Mouse (Mus musculus) neural tube, embryonic 15.5 days (tissue): ENCODE data around the gene Olfr160. TPM values are rescaled to one million over a fixed set of nuclear protein-coding genes. Genes with fewer than 3 reads are reported as not detected.

ENCODE experiments used
- ATAC-seq: fragments of 200-750 bp; cut with Nextera tagmentation; 2 replicates; pipeline ENCODE4 v1.8.0; 2017; ENCODE audit warnings: mild to moderate bottlenecking, moderate TSS enrichment, moderate library complexity; ENCODE audit not compliant: low FRiP score
- H3K27ac ChIP-seq: fragments of 300-500 bp; sonication (generic); replicated peaks from 2 replicates; pipeline ENCODE4 v1.5.1; 2015; ENCODE audit warnings: mild to moderate bottlenecking, inconsistent platforms
- H3K27me3 ChIP-seq: fragments of 300-500 bp; sonication (generic); replicated peaks from 2 replicates; pipeline ENCODE4 v1.6.1; 2015; ENCODE audit warnings: inconsistent platforms
- H3K36me3 ChIP-seq: fragments of 300-500 bp; sonication (generic); 2 replicates; pipeline ENCODE4 v1.6.1; 2015; ENCODE audit warnings: inconsistent platforms
- H3K4me1 ChIP-seq: fragments of 300-500 bp; sonication (generic); 2 replicates; pipeline ENCODE4 v1.6.1; 2015; ENCODE audit warnings: inconsistent platforms
- H3K4me2 ChIP-seq: fragments of 300-500 bp; sonication (generic); 2 replicates; pipeline ENCODE4 v1.6.1; 2015; ENCODE audit warnings: inconsistent platforms, mild to moderate bottlenecking, moderate library complexity
- H3K4me3 ChIP-seq: fragments of 300-500 bp; sonication (generic); replicated peaks from 2 replicates; pipeline ENCODE4 v1.5.1; 2015; ENCODE audit warnings: mild to moderate bottlenecking, inconsistent platforms
- H3K9ac ChIP-seq: fragments of 300-500 bp; sonication (generic); replicated peaks from 2 replicates; pipeline ENCODE4 v1.6.1; 2015; ENCODE audit warnings: mild to moderate bottlenecking, inconsistent platforms
- H3K9me3 ChIP-seq: fragments of 300-500 bp; sonication (generic); replicated peaks from 2 replicates; pipeline ENCODE4 v1.6.1; 2016; ENCODE audit warnings: inconsistent platforms
- WGBS: fragments of 180-500 bp; shearing (Covaris S2); methylation state at CpG from one replicate; pipeline ENCODE4 v1.1.7; 2015; ENCODE audit warnings: mixed read lengths; 5-methylcytosine and 5-hydroxymethylcytosine counted together
- polyA plus RNA-seq: library from polyadenylated mRNA; unstranded; fragments of >200 nt; fragmentation: Nextera tagmentation; extraction: Ambion mirVana; gene quantifications from 2 replicates; pipeline ENCODE4 v1.2.1, GENCODE M21; 2015

The Olfr160 gene
- not detected in 2 replicates for polyA plus RNA-seq

GRCm38 (mm10) chr9:37716150-37716549 lies at the start of gene Olfr160:
Olfr160 (minus strand) TSS chr9:37716250.
- H3K4me3 ChIP-seq: no peak within 1 kb of the TSS
- no peak within 1 kb of the TSS for H3K4me2 ChIP-seq
- WGBS: 92% methylated on average over 1 of the region's 1 CpGs
- no peaks in the 10 kb centered on the region for H3K9me3 ChIP-seq
- H3K4me1 ChIP-seq: no peaks in the 10 kb centered on the region
- H3K27ac ChIP-seq: no peak within 1 kb of the TSS
- no peak within 1 kb of the TSS for H3K9ac ChIP-seq
- no peak for ATAC-seq
- H3K36me3 ChIP-seq: no peaks in the 10 kb centered on the region
- no peaks in the 10 kb centered on the region for H3K27me3 ChIP-seq

GRCm38 (mm10) chr9:37762541-37762940 lies 46.5 kb upstream of the Olfr160 start:
- H3K4me1 ChIP-seq: no peaks in the 10 kb centered on the region
- no peak for ATAC-seq
- WGBS: 59% methylated on average over 2 of the region's 2 CpGs

GRCm38 (mm10) chr9:37761728-37762127 lies 45.7 kb upstream of the Olfr160 start:
- no peak for ATAC-seq
- H3K4me1 ChIP-seq: no peaks in the 10 kb centered on the region
- no peak overlapping the region for H3K4me2 ChIP-seq
- H3K27ac ChIP-seq: no peak overlapping the region
- H3K9me3 ChIP-seq: no peaks in the 10 kb centered on the region
- no peaks in the 10 kb centered on the region for H3K36me3 ChIP-seq
- no peaks in the 10 kb centered on the region for H3K27me3 ChIP-seq
- H3K9ac ChIP-seq: no peak overlapping the region
- WGBS: 67% methylated on average over 2 of the region's 2 CpGs
- H3K4me3 ChIP-seq: no peak overlapping the region

More at GRCm38 (mm10) chr9:37762541-37762940, 46.5 kb upstream of the Olfr160 start:
- no peaks in the 10 kb centered on the region for H3K27me3 ChIP-seq
- no peak overlapping the region for H3K4me2 ChIP-seq
- H3K27ac ChIP-seq: no peak overlapping the region
- no peaks in the 10 kb centered on the region for H3K9me3 ChIP-seq
- no peaks in the 10 kb centered on the region for H3K36me3 ChIP-seq
- H3K4me3 ChIP-seq: no peak overlapping the region
- H3K9ac ChIP-seq: no peak overlapping the region

DNA sequence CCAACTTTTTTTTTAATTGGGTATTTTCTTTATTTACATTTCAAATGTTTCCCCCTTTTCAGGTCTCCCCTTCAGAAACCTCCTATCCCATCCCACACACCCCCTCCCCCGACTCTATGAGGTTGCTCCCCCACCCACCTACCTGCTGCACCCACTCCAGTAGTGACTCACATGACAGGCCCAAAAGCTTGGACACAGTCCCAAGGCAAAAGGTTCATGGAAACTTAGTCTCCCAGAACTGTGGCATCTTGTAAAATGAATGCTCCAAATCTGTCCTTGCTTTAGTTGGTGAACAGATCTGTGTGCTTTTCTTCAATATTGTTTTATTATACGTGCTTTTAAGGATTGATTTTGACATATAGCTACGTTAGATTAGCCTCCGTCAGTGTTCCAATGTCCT lies 36.0 kb upstream of the Olfr160 start:
- Histone ChIP-seq H3K4me1 (0 out of 2 replicates have a peak, but pooled peaks cover 5% of the 10 kb centered on the region), H3K36me3 (no peaks in the 10 kb centered on the region), H3K4me3 (no peak overlapping the region), H3K9ac (no peak overlapping the region), H3K27ac (no peak overlapping the region), H3K4me2 (no peak overlapping the region), H3K27me3 (no peaks in the 10 kb centered on the region), H3K9me3 (no peaks in the 10 kb centered on the region)
- WGBS: 74% methylated on average over 4 of the region's 4 CpGs
- ATAC-seq: no peak

- Histone ChIP-seq H3K4me2 (no peak overlapping the region), H3K36me3 (no peaks in the 10 kb centered on the region), H3K4me3 (no peak overlapping the region), H3K9ac (no peak overlapping the region), H3K9me3 (no peaks in the 10 kb centered on the region), H3K27me3 (no peaks in the 10 kb centered on the region), H3K4me1 (0 out of 2 replicates have a peak, but pooled peaks cover 5% of the 10 kb centered on the region), H3K27ac (no peak overlapping the region)
- ATAC-seq: no peak
- 47% methylated on average over 2 of the region's 2 CpGs for WGBS
Measured at GRCm38 (mm10) chr9:37751467-37751866, 35.4 kb upstream of the Olfr160 start.

- Histone ChIP-seq H3K4me3 (no peak overlapping the region), H3K36me3 (no peaks in the 10 kb centered on the region), H3K4me1 (0 out of 2 replicates have a peak, but pooled peaks cover 5% of the 10 kb centered on the region), H3K4me2 (no peak overlapping the region), H3K27me3 (no peaks in the 10 kb centered on the region), H3K9me3 (no peaks in the 10 kb centered on the region), H3K27ac (no peak overlapping the region), H3K9ac (no peak overlapping the region)
- peak; percentile 47 for ATAC-seq
- WGBS: 43% methylated on average over 7 of the region's 7 CpGs
Measured at GRCm38 (mm10) chr9:37750319-37751075, 34.4 kb upstream of the Olfr160 start.

- no peak within 1 kb of the TSS for H3K9ac ChIP-seq
- H3K27me3 ChIP-seq: no peaks in the 10 kb centered on the region
- H3K4me2 ChIP-seq: no peak within 1 kb of the TSS
- H3K36me3 ChIP-seq: no peaks in the 10 kb centered on the region
- no peak for ATAC-seq
- no peaks in the 10 kb centered on the region for H3K9me3 ChIP-seq
- H3K4me1 ChIP-seq: no peaks in the 10 kb centered on the region
- H3K4me3 ChIP-seq: no peak within 1 kb of the TSS
- no peak within 1 kb of the TSS for H3K27ac ChIP-seq
Measured at GRCm38 (mm10) chr9:37744806-37745205, 28.8 kb upstream of the Olfr160 start, which contains the start of gene Olfr874. Olfr874 (plus strand) TSS chr9:37745106.

- Histone ChIP-seq H3K27me3 (no peaks in the 10 kb centered on the region), H3K9me3 (no peaks in the 10 kb centered on the region), H3K36me3 (no peaks in the 10 kb centered on the region), H3K4me3 (no peak overlapping the region), H3K4me1 (no peaks in the 10 kb centered on the region), H3K4me2 (no peak overlapping the region), H3K27ac (no peak overlapping the region), H3K9ac (no peak overlapping the region)
- no peak for ATAC-seq
- WGBS: 98% methylated on average over 1 of the region's 1 CpGs
Measured at GRCm38 (mm10) chr9:37734310-37734709, 18.3 kb upstream of the Olfr160 start.

GRCm38 (mm10) chr9:37689970-37690686 lies 25.9 kb downstream of the Olfr160 start:
- Histone ChIP-seq H3K27me3 (no peaks in the 10 kb centered on the region), H3K4me2 (no peak overlapping the region), H3K4me3 (no peak overlapping the region), H3K9me3 (no peaks in the 10 kb centered on the region), H3K36me3 (no peaks in the 10 kb centered on the region), H3K27ac (no peak overlapping the region), H3K4me1 (no peaks in the 10 kb centered on the region), H3K9ac (no peak overlapping the region)
- 47% methylated on average over 5 of the region's 5 CpGs for WGBS
- peak; percentile 79 for ATAC-seq

GRCm38 (mm10) chr9:37687941-37688303 lies 28.1 kb downstream of the Olfr160 start:
- 49% methylated on average over 3 of the region's 3 CpGs for WGBS
- no peaks in the 10 kb centered on the region for H3K9me3 ChIP-seq
- no peak overlapping the region for H3K4me3 ChIP-seq
- no peaks in the 10 kb centered on the region for H3K4me1 ChIP-seq
- no peaks in the 10 kb centered on the region for H3K36me3 ChIP-seq
- H3K27ac ChIP-seq: no peak overlapping the region
- ATAC-seq: peak; percentile 28; the same call in 1 of the 2 replicates
- no peak overlapping the region for H3K9ac ChIP-seq
- H3K27me3 ChIP-seq: no peaks in the 10 kb centered on the region
- no peak overlapping the region for H3K4me2 ChIP-seq

- peak; percentile 59; the same call in 1 of the 2 replicates for ATAC-seq
- H3K27ac ChIP-seq: no peak overlapping the region
- 66% methylated on average over 3 of the region's 3 CpGs for WGBS
Measured at GRCm38 (mm10) chr9:37687288-37687940, 28.6 kb downstream of the Olfr160 start.

More at GRCm38 (mm10) chr9:37687288-37687940, 28.6 kb downstream of the Olfr160 start:
- Histone ChIP-seq H3K27me3 (no peaks in the 10 kb centered on the region), H3K9me3 (no peaks in the 10 kb centered on the region), H3K9ac (no peak overlapping the region), H3K4me3 (no peak overlapping the region), H3K4me2 (no peak overlapping the region), H3K36me3 (no peaks in the 10 kb centered on the region), H3K4me1 (no peaks in the 10 kb centered on the region)
